Mouse (Mus musculus): ENCODE results near the gene Aldh2. TPM values are rescaled to one million over a fixed set of nuclear protein-coding genes. Genes with fewer than 3 reads are reported as not detected.
"Not testable (repeated sequence)": the region's sequence is repeated elsewhere in the genome, so short reads cannot be mapped to it uniquely, and the experiment has no call there.

Gene Aldh2
- polyA plus RNA-seq, 1 experiment from 2014 or later, result 95.0 TPM

GRCm38 (mm10) chr5:121519758-121520157 is 73.9 kb downstream of the Aldh2 start:
- H3K36me3 ChIP-seq, result peaks cover 19% of the 10 kb centered on the region
- not testable (repeated sequence) for ATAC-seq (replicated peaks; ENCODE audit: insufficient number of reproducible peaks, insufficient read depth, low FRiP score, low read depth); H3K27me3 ChIP-seq; H3K4me1 ChIP-seq (replicated peaks); H3K27ac ChIP-seq; H3K9ac ChIP-seq; H3K9me3 ChIP-seq (replicated peaks); H3K4me3 ChIP-seq; H3K4me2 ChIP-seq
- 92% methylated on average over 10 of the region's 17 CpGs for WGBS

- H3K4me3 ChIP-seq, result no peak overlapping the region
- H3K9ac ChIP-seq, result no peak overlapping the region
- no peak for ATAC-seq (replicated peaks; ENCODE audit: insufficient number of reproducible peaks, insufficient read depth, low FRiP score, low read depth)
- no peaks in the 10 kb centered on the region for H3K9me3 ChIP-seq (replicated peaks)
- H3K36me3 ChIP-seq, result peaks cover 11% of the 10 kb centered on the region
- no peaks in the 10 kb centered on the region for H3K27me3 ChIP-seq
- H3K4me2 ChIP-seq, result no peak overlapping the region
- H3K4me1 ChIP-seq (replicated peaks), result no peaks in the 10 kb centered on the region
- WGBS, result 84% methylated on average over 9 of the region's 9 CpGs
- H3K27ac ChIP-seq, result no peak overlapping the region
These were observed 74.6 kb downstream of the Aldh2 start for GRCm38 (mm10) chr5:121518983-121519382.

Other genes starting within 250 kb of the Aldh2 start
- 64.5 and 89.4 TPM in 2 replicates for gene Trafd1, start 208.2 kb downstream of the Aldh2 start, polyA plus RNA-seq (2015; fragmentation: Nextera tagmentation; extraction: Ambion mirVana)
- 28.3 and 33.3 TPM in 2 replicates for gene Naa25, start 195.9 kb downstream of the Aldh2 start, polyA plus RNA-seq (2015; fragmentation: Nextera tagmentation; extraction: Ambion mirVana)
- 2.7 and 4.3 TPM in 2 replicates for gene Tmem116, start 141.9 kb downstream of the Aldh2 start, polyA plus RNA-seq (2015; fragmentation: Nextera tagmentation; extraction: Ambion mirVana)
- 110 and 140 TPM in 2 replicates for gene Erp29, start 141.3 kb downstream of the Aldh2 start, polyA plus RNA-seq (2015; fragmentation: Nextera tagmentation; extraction: Ambion mirVana)
- gene Adam1b, start 90.4 kb downstream of the Aldh2 start, polyA plus RNA-seq (2015; fragmentation: Nextera tagmentation; extraction: Ambion mirVana), result 0.05 and 0.11 TPM in 2 replicates
- 0.86 and 0.91 TPM in 2 replicates for gene Adam1a, start 48.3 kb downstream of the Aldh2 start, polyA plus RNA-seq (2015; fragmentation: Nextera tagmentation; extraction: Ambion mirVana)
- gene Gm42878, start 48.3 kb downstream of the Aldh2 start, polyA plus RNA-seq (2015; fragmentation: Nextera tagmentation; extraction: Ambion mirVana), result 0.18 TPM in 1 of 2 replicates, not detected in the other
- 30.5 and 33.1 TPM in 2 replicates for gene Mapkapk5, start 47.9 kb downstream of the Aldh2 start, polyA plus RNA-seq (2015; fragmentation: Nextera tagmentation; extraction: Ambion mirVana)
- gene Acad12, start 25.1 kb upstream of the Aldh2 start, polyA plus RNA-seq (2015; fragmentation: Nextera tagmentation; extraction: Ambion mirVana), result 6.0 and 6.1 TPM in 2 replicates
- gene Acad10, start 66.7 kb upstream of the Aldh2 start, polyA plus RNA-seq (2015; fragmentation: Nextera tagmentation; extraction: Ambion mirVana), result 1.6 and 2.5 TPM in 2 replicates
- gene Brap, start 66.7 kb upstream of the Aldh2 start, polyA plus RNA-seq (2015; fragmentation: Nextera tagmentation; extraction: Ambion mirVana), result 22.7 and 28.5 TPM in 2 replicates
- 59.4 and 63.7 TPM in 2 replicates for gene Atxn2, start 117.5 kb upstream of the Aldh2 start, polyA plus RNA-seq (2015; fragmentation: Nextera tagmentation; extraction: Ambion mirVana)
- gene Sh2b3, start 243.8 kb upstream of the Aldh2 start, polyA plus RNA-seq (2015; fragmentation: Nextera tagmentation; extraction: Ambion mirVana), result 13.2 and 18.5 TPM in 2 replicates